Mouse (Mus musculus) lung, adult 2 months (tissue): ENCODE measurements around the gene Gpr34.

ENCODE experiments used
- CTCF ChIP-seq: fragments of 200-500 bp; IDR thresholded peaks from 2 replicates; pipeline ENCODE4 v1.5.1; 2011; ENCODE audit warnings: mild to moderate bottlenecking, low read length, control low read depth; ENCODE audit not compliant: insufficient read depth
- POLR2A ChIP-seq: fragments of 200-500 bp; IDR thresholded peaks from 2 replicates; pipeline ENCODE4 v1.6.1; 2011; ENCODE audit warnings: low read depth, mild to moderate bottlenecking, control low read depth, low read length, borderline replicate concordance; ENCODE audit errors: extremely low read depth

DNA sequence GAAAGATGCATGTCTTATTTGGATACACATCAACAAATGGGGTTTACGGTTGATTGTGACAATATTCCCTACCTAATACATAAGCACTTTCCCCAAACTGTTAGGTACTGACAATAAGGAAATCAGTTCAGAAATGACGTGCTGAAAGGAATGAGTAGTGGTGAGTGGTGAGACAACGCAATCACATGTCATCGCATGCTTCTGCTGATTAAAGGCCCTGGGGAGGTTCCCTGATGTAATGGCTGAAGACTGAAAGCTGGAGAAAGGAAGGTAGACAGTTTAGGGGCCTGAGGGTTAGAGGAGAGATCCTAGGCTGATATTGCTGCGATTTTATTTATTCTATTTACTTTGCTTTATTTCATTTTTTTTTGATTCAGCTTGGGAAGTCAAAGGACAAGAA lies 20.8 kb upstream of the Gpr34 start:
- no peak for TF ChIP-seq CTCF
- TF ChIP-seq POLR2A, result no peak
